Mouse (Mus musculus) urinary bladder, postnatal 36 days (tissue): Measurements from ENCODE around the gene Fam151b.

ENCODE experiments used
- DNase-seq, 2 experiments: peaks; one replicate each; pipeline ENCODE4 v3.0.0; 2022; ENCODE audit warnings: low spot score in 2 of 2, mixed read lengths in 1 of 2

The Fam151b gene

DNA sequence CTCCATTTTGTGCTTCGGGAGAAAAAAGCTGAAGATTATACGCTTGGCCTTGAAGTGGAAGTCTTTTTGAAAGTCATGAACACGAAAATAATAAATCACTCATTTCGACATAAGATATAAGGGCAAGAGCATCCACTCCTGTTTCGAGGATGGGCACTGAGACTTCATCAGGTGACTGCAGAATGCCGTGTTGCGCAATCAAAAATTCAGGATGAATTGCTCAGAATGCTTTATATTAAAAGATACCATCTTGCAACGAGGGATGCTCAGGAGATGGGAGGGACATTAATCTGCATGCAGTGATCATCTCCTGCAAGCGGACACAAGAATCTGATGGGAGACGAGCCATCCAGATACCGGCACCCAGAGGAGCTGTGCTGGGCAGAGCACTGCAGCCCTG, 64.2 kb downstream of the Fam151b start:
- DNase-seq: no peak

DNA sequence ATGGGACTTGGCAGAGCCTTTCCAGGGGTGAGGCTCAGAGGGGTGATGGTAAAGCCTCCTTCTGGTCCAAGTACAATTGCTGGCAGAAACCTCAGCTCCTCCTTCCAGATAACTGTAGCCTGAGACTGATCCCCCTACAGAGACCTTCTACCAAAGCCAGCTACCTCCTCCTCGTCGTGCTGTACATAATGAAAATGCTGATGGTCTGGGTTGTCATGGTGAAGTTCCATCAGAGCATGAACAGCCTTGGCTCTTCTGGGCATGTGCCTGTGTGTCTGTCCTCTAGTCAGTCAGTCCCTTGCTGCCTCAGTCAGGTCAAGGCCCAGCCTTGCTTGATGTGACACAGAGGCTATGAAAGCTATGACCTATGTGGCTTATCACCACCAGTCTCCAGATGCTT, 73.3 kb downstream of the Fam151b start:
- no peak for DNase-seq

DNA sequence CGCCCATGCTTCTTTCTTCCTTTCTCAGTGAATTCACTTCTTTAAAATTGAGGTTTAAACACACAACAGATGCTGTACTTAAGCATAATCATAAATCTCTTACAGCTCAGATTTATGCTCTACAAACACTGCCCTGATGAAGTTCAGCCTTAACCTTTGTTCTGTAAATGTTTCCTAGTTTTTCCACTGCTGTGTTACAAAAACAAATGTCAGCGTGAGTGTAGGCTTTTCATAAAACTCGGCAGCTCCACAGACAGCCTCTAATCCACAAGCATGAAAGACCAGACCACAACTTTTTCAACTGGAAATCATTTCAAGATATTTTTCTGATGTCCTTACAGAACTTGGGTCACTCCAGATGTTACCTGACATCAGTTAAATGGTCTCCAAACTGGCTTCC, 80.3 kb downstream of the Fam151b start:
- no peak for DNase-seq

DNA sequence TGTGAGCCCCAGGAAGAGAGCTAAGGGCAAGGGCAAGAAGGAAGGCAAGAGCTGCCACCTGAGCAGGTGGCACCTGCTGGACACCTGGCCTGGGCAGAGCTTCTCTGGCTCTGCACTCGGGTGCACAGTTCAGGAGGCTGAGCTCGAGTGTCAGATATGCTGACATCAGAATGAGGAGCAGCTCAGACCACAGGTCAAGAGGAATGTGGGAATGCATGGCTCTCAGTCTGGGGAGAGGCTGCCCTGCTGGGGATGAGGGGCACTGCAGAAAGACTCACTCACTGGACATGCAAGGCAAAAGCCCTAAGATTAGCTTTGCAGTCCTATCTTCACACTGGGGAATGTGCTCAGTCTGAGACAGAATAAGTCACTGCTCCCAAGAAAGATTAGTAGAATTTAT, 81.8 kb downstream of the Fam151b start:
- no peak for DNase-seq
